Mouse (Mus musculus) liver, adult 2 months (tissue): ENCODE data around the gene Tomm7. TPM values are rescaled to one million over a fixed set of nuclear protein-coding genes. Genes with fewer than 3 reads are reported as not detected.

Source experiments
- DNase-seq: peaks from one replicate; pipeline ENCODE4 v3.0.0-alpha.2; 2011; ENCODE audit warnings: low read depth, low spot score; ENCODE audit errors: extremely low read depth
- H3K27ac ChIP-seq: fragments of 200-500 bp; replicated peaks from 2 replicates; pipeline ENCODE4 v1.5.1; 2012; ENCODE audit warnings: low read depth, mild to moderate bottlenecking, control low read depth, inconsistent platforms, low read length; ENCODE audit not compliant: insufficient read depth
- H3K27me3 ChIP-seq: fragments of 200-500 bp; 2 replicates; pipeline ENCODE4 v1.6.1; 2012; ENCODE audit warnings: mild to moderate bottlenecking, moderate library complexity, low read length, inconsistent platforms; ENCODE audit not compliant: control insufficient read depth, insufficient read depth
- H3K36me3 ChIP-seq: fragments of 200-500 bp; 2 replicates; pipeline ENCODE4 v1.6.1; 2012; ENCODE audit warnings: low read length, inconsistent platforms; ENCODE audit not compliant: control insufficient read depth, insufficient read depth
- H3K4me1 ChIP-seq: fragments of 200-500 bp; 2 replicates; pipeline ENCODE4 v1.6.1; 2011; ENCODE audit warnings: low read length; ENCODE audit not compliant: control insufficient read depth, insufficient read depth
- H3K4me3 ChIP-seq: fragments of 200-500 bp; 2 replicates; pipeline ENCODE4 v1.5.1; 2011; ENCODE audit warnings: low read depth, mild to moderate bottlenecking, control low read depth, low read length, moderate library complexity; ENCODE audit not compliant: insufficient read depth
- H3K79me2 ChIP-seq: fragments of 200-500 bp; 2 replicates; pipeline ENCODE4 v1.6.1; 2012; ENCODE audit warnings: inconsistent platforms, mild to moderate bottlenecking, low read length, moderate library complexity; ENCODE audit not compliant: control insufficient read depth, insufficient read depth
- H3K9ac ChIP-seq: fragments of 200-500 bp; 2 replicates; pipeline ENCODE4 v1.6.1; 2012; ENCODE audit warnings: low read depth, mild to moderate bottlenecking, control low read depth, inconsistent platforms, low read length
- CTCF ChIP-seq: fragments of 200-500 bp; IDR thresholded peaks from 2 replicates; pipeline ENCODE4 v1.5.1; 2011; ENCODE audit warnings: low read depth, low read length, control low read depth
- POLR2A ChIP-seq: fragments of 200-500 bp; IDR thresholded peaks from 2 replicates; pipeline ENCODE4 v1.6.1; 2011; ENCODE audit warnings: low read length, control low read depth; ENCODE audit not compliant: insufficient read depth; ENCODE audit errors: extremely low read depth
- WGBS: fragments of 180-500 bp; shearing (Covaris S2); methylation state at CpG from one replicate; pipeline ENCODE4 v1.1.7; 2018; 5-methylcytosine and 5-hydroxymethylcytosine counted together
- polyA plus RNA-seq: library from polyadenylated mRNA; depleted of rRNA; stranded (reverse); fragments of >200 nt; gene quantifications from 2 replicates; pipeline ENCODE4 v1.2.3, GENCODE M21; 2012; rRNA removed
- total RNA-seq: library from RNA; depleted of rRNA; stranded (reverse); fragments of >200 nt; gene quantifications from 2 replicates; pipeline ENCODE4 v1.2.3, GENCODE M21; 2014; rRNA removed

The Tomm7 gene
- total RNA-seq (54.5 and 66.2 TPM in 2 replicates), polyA plus RNA-seq (31.0 and 33.8 TPM in 2 replicates)

DNA sequence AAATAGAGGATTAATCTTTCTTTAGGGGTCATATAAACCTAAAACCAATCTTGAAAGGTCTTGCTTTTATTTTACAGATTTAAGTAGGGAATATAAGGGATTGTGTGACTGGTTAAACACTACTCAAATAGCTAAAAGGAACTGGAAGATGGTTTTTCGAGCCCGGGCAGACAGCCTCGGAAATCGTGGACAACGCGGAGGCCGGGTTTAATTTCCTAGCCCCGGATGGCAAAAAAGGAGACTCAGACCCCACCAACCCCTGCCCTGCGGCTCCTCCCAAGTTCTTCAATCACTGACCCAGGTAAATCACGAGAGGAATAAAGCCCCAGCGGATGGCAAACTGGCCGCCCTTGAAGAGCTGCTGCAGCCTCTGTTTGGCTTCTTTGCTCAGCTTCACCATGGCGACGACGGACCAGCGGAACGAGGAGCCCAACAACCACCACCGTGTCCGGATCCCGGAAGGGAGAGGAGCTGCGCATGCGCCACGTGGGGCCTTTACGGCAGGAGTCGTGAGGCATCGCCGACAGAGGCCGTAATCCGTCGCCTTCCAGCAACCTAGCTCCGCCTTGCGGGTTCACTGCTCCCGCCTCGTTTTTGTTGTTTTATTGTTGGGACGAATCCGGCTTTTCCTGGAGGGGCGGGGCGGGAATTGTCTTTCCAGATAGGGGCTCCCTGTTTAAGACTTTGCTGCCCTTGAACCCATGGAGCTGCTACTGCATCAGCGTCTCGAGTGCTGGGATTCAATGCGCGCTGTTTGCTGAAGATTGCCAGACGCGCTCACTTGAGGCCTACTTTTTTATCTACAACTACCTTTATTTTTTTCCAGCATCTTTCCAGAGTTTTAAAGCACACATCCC, at the start of gene Tomm7:
Gene Tomm7 (minus strand): TSS at position 488 of the 857 bp plus-strand sequence.
- H3K79me2 ChIP-seq: no peaks in the 10 kb centered on the region; the same call in 1 of the 2 replicates
- H3K27ac ChIP-seq: peak within 1 kb of the TSS; percentile 6
- peak; percentile 92 for DNase-seq
- H3K4me1 ChIP-seq: 0 out of 2 replicates have a peak, but pooled peaks cover 3% of the 10 kb centered on the region
- H3K4me3 ChIP-seq: peak within 1 kb of the TSS; percentile 60
- H3K9ac ChIP-seq: peak within 1 kb of the TSS; percentile 60
- H3K27me3 ChIP-seq: 0 out of 2 replicates have a peak, but pooled peaks cover 2% of the 10 kb centered on the region
- WGBS: under 1% methylated on average over 44 of the region's 44 CpGs
- TF ChIP-seq CTCF (no peak), POLR2A (peak; percentile 62)
- H3K36me3 ChIP-seq: peaks cover 13% of the 10 kb centered on the region

DNA sequence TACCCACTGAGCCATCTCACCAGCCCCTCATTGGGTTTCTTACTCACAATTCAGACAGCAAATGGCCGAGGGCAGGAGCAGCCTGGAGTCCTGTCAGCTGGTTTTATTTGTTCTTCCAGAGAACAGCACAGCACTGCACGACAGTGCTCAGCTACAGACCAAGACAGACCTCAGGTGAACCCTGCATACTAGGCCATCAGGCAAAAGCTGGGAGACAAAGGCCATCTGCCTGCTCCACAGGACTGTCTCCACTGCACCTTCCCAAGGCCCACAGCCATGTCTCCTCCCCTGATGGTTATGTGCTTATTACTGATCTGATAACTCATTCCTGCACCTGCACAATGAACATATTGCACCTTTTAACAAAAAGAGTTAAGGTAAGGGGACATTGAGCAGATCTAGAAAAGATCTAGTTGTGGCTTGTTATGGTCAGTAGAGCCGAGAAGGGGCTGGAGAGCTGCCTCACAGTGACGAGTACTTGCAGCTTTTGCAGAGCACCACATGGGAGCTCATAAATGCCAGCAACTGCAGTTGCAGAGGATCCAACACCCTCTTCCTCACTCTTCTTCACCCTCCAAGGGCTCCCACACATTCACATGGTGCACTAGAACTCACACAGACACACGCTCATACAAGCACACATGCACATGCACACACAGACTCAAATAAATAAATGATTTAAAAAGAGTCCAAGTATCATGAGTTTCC, 49.3 kb upstream of the Tomm7 start:
- no peak for TF ChIP-seq CTCF
- TF ChIP-seq POLR2A: no peak
- 79% methylated on average over 5 of the region's 5 CpGs for whole genome bisulfite sequencing
- no peaks in the 10 kb centered on the region for H3K4me1 ChIP-seq
- H3K79me2 ChIP-seq: no peaks in the 10 kb centered on the region
- no peak overlapping the region for H3K27ac ChIP-seq
- H3K9ac ChIP-seq: no peak overlapping the region
- H3K27me3 ChIP-seq: peaks cover 8% of the 10 kb centered on the region; the same call in 1 of the 2 replicates
- DNase-seq: no peak
- no peaks in the 10 kb centered on the region for H3K36me3 ChIP-seq
- H3K4me3 ChIP-seq: no peak overlapping the region

DNA sequence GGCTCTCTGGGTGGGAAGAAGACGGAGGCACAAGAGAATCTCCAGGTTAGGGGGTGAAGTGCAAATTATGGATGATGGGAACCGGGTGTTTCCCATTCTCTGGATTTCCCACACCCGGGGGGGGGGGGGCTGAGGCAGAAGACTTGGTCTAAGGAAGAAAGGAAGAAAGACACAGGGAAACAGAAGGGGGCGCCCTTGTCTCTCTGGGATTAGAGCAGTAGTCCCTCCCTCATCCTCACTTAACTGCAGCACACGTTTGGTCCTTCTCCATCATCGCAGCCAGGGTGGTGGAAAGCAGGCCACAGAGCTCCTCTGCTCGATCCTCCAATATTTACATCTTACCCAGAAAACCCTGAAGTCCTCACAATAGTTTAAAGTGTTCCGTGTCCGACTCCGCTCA, 46.8 kb upstream of the Tomm7 start:
- DNase-seq: peak; percentile 17
- Histone ChIP-seq H3K79me2 (no peaks in the 10 kb centered on the region), H3K27ac (no peak overlapping the region)

GRCm38 (mm10) chr5:23889461-23889860, 45.5 kb upstream of the Tomm7 start:
- TF ChIP-seq POLR2A (no peak), CTCF (no peak)
- no peaks in the 10 kb centered on the region for H3K36me3 ChIP-seq
- no peaks in the 10 kb centered on the region for H3K4me1 ChIP-seq
- peaks cover 13% of the 10 kb centered on the region for H3K27me3 ChIP-seq
- WGBS: 70% methylated on average over 4 of the region's 4 CpGs
- no peaks in the 10 kb centered on the region for H3K79me2 ChIP-seq
- DNase-seq: no peak
- H3K27ac ChIP-seq: no peak overlapping the region
- no peak overlapping the region for H3K4me3 ChIP-seq
- H3K9ac ChIP-seq: no peak overlapping the region

More for the DNA sequence above, 46.8 kb upstream of the Tomm7 start:
- TF ChIP-seq POLR2A (no peak), CTCF (peak; percentile 45)
- Histone ChIP-seq H3K4me3 (no peak overlapping the region), H3K36me3 (no peaks in the 10 kb centered on the region), H3K27me3 (peaks cover 11% of the 10 kb centered on the region), H3K9ac (no peak overlapping the region), H3K4me1 (no peaks in the 10 kb centered on the region)
- 39% methylated on average over 10 of the region's 10 CpGs for WGBS

GRCm38 (mm10) chr5:23887111-23887510, 43.1 kb upstream of the Tomm7 start:
- no peak for DNase-seq
- TF ChIP-seq POLR2A (no peak), CTCF (no peak)
- Histone ChIP-seq H3K36me3 (no peaks in the 10 kb centered on the region), H3K4me1 (no peaks in the 10 kb centered on the region), H3K27me3 (peaks cover 19% of the 10 kb centered on the region), H3K27ac (no peak overlapping the region), H3K4me3 (no peak overlapping the region), H3K79me2 (no peaks in the 10 kb centered on the region), H3K9ac (no peak overlapping the region)
- WGBS: 53% methylated on average over 3 of the region's 3 CpGs
